Mouse (Mus musculus) forebrain, postnatal 0 days (tissue): ENCODE measurements around the gene Serpine1. TPM values are rescaled to one million over a fixed set of nuclear protein-coding genes. Genes with fewer than 3 reads are reported as not detected.

Experiments
- ATAC-seq: fragments of 200-750 bp; cut with Nextera tagmentation; 2 replicates; pipeline ENCODE4 v1.8.0; 2017; ENCODE audit warnings: mild to moderate bottlenecking, moderate library complexity
- DNase-seq: peaks from one replicate; pipeline ENCODE4 v3.0.0-alpha.2; 2015
- H3K27ac ChIP-seq: fragments of 300-500 bp; sonication (generic); 2 replicates; pipeline ENCODE4 v1.5.1; 2014; ENCODE audit warnings: low read depth, mild to moderate bottlenecking, antibody characterized with exemption, low read length, moderate library complexity, mixed read lengths
- H3K27me3 ChIP-seq: fragments of 300-500 bp; sonication (generic); 2 replicates; pipeline ENCODE4 v1.6.1; 2014; ENCODE audit warnings: mild to moderate bottlenecking, low read length, mixed read lengths; ENCODE audit not compliant: insufficient read depth
- H3K36me3 ChIP-seq: fragments of 300-500 bp; sonication (generic); 2 replicates; pipeline ENCODE4 v1.6.1; 2014; ENCODE audit warnings: mild to moderate bottlenecking, moderate library complexity; ENCODE audit not compliant: insufficient read depth
- H3K4me1 ChIP-seq: fragments of 300-500 bp; sonication (generic); 2 replicates; pipeline ENCODE4 v1.6.1; 2014; ENCODE audit warnings: antibody characterized with exemption; ENCODE audit not compliant: insufficient read depth
- H3K4me2 ChIP-seq: fragments of 300-500 bp; sonication (generic); 2 replicates; pipeline ENCODE4 v1.6.1; 2014; ENCODE audit warnings: low read depth, mild to moderate bottlenecking, moderate library complexity
- H3K4me3 ChIP-seq: fragments of 300-500 bp; sonication (generic); 2 replicates; pipeline ENCODE4 v1.5.1; 2014; ENCODE audit warnings: low read depth, low read length, mixed read lengths
- H3K9ac ChIP-seq: fragments of 300-500 bp; sonication (generic); 2 replicates; pipeline ENCODE4 v1.6.1; 2014; ENCODE audit warnings: mild to moderate bottlenecking
- H3K9me3 ChIP-seq: fragments of 300-500 bp; sonication (generic); 2 replicates; pipeline ENCODE4 v1.6.1; 2016; ENCODE audit warnings: low read length
- CTCF ChIP-seq: sonication (generic); IDR thresholded peaks from 2 replicates; pipeline ENCODE4 v1.5.1; 2016; ENCODE audit warnings: antibody characterized with exemption, control low read depth, low read depth
- WGBS: fragments of 180-500 bp; shearing (Covaris S2); extraction: QIAGEN DNeasy Blood & Tissue Kit; methylation state at CpG from one replicate; pipeline ENCODE4 v1.1.7; 2014; 5-methylcytosine and 5-hydroxymethylcytosine counted together
- polyA plus RNA-seq: library from polyadenylated mRNA; unstranded; fragments of >200 nt; fragmentation: Nextera tagmentation; extraction: Ambion mirVana; gene quantifications from 2 replicates; pipeline ENCODE4 v1.2.1, GENCODE M21; 2015
- total RNA-seq: library from RNA; depleted of rRNA; stranded (reverse); fragments of >200 nt; gene quantifications from 2 replicates; pipeline ENCODE4 v1.2.3, GENCODE M21; 2014

Gene Serpine1
- total and polyA plus RNA-seq, 2 experiments from 2014 or later = 0.28 to 3.1 TPM

DNA sequence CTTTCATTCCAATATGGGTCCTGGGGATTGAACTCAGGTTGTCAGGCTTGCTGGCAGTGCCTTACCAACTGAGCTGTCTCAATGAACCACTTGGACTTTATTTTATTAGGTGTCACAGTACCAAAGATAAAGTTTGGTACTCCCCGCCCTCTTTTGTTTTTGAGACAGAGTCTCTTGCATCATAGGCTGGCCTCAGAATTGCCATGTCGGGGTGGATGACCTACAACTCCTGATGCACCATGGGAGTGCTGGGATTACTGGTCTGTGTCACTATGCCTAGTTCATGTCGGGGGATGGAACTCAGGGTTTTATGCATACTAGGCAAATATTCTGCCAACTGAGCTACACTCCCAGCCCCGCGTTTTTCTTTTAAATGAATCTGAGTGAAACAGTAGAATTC is 17.2 kb downstream of the Serpine1 start:
- H3K4me1 ChIP-seq = no peaks in the 10 kb centered on the region
- no peaks in the 10 kb centered on the region for H3K36me3 ChIP-seq
- H3K27me3 ChIP-seq = no peaks in the 10 kb centered on the region
- DNase-seq = no peak
- ATAC-seq = no peak
- TF ChIP-seq CTCF = no peak
- H3K9me3 ChIP-seq = no peaks in the 10 kb centered on the region
- no peak overlapping the region for H3K4me3 ChIP-seq
- H3K4me2 ChIP-seq = no peak overlapping the region
- WGBS = 85% methylated on average over 5 of the region's 5 CpGs
- no peak overlapping the region for H3K27ac ChIP-seq
- H3K9ac ChIP-seq = no peak overlapping the region

DNA sequence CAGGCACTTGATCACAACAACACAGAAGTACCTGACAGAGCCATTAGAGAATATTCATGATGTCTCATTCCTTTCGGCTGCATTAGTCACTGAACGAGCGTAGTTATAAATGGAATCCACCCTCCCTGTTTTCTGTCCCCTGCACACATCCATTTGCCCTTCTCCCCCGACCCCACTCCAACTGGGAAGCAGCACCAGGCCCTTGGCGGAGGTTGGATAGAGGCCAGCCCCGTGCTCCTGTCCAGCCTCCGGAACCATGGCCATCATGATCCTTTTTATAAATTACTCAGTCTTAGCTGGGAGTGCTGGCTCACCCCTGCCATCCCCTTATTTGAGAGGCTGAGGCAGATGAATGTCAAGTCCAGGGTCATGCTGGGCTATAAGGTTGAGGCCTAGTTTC is 17.8 kb downstream of the Serpine1 start:
- Histone ChIP-seq H3K36me3 (no peaks in the 10 kb centered on the region), H3K27me3 (no peaks in the 10 kb centered on the region), H3K9me3 (no peaks in the 10 kb centered on the region), H3K4me2 (no peak overlapping the region), H3K4me3 (no peak overlapping the region), H3K4me1 (no peaks in the 10 kb centered on the region), H3K27ac (no peak overlapping the region), H3K9ac (no peak overlapping the region)
- DNase-seq = no peak
- no peak for TF ChIP-seq CTCF
- 87% methylated on average over 7 of the region's 7 CpGs for WGBS
- no peak for ATAC-seq

DNA sequence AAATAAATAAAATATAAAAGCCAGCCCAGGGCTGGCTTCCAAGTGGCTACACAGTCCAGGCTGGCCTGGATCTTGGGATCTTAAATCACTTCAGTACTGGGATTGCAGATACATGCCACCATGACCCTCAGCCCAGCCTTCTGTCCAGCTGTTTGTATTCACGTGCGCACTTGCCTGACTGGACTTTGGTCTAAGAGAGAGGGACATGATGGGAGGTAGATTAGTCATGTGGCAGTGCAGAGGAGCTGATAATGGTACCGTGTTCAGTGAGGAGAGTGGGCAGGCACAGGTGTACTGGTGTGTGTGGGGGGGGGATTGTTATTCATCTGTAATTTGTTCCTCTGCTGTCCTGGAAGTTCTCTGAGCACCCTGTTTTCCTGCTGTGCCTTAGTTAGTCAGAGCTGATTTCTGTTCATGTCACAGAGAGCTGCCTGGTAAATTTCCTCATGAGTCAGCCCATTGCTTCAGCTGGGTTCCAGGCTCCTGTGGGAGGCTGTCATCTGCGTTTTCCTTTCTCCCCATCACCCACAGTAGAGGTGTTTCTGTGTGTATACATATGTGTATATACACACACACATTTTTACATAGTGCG is 20.1 kb downstream of the Serpine1 start:
- Histone ChIP-seq H3K9me3 (no peaks in the 10 kb centered on the region), H3K4me3 (no peak overlapping the region), H3K27me3 (no peaks in the 10 kb centered on the region), H3K36me3 (no peaks in the 10 kb centered on the region), H3K4me1 (no peaks in the 10 kb centered on the region), H3K4me2 (no peak overlapping the region), H3K27ac (no peak overlapping the region), H3K9ac (no peak overlapping the region)
- DNase-seq (no peak), ATAC-seq (no peak)
- TF ChIP-seq CTCF = no peak
- WGBS = 88% methylated on average over 5 of the region's 5 CpGs

DNA sequence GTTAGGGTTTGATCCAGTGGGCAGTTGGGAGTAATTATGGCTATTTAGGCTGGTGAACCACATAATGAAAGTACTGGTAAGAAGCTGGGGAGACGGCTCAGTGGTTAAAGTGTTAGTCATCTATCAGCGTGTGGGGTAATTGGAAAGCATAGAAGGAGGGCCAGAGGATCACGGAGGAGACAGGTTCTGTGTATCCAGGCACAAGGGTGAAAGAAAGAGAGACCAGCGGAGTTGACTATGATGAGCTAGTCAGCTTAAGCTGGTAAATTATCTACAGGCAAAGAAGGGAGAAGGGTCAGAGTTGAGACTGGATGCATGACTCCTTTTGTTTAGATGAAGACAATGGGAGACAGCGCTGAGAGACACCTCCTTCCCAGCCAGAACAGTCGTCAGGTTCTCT is 20.9 kb downstream of the Serpine1 start:
- 60% methylated on average over 6 of the region's 6 CpGs for WGBS

DNA sequence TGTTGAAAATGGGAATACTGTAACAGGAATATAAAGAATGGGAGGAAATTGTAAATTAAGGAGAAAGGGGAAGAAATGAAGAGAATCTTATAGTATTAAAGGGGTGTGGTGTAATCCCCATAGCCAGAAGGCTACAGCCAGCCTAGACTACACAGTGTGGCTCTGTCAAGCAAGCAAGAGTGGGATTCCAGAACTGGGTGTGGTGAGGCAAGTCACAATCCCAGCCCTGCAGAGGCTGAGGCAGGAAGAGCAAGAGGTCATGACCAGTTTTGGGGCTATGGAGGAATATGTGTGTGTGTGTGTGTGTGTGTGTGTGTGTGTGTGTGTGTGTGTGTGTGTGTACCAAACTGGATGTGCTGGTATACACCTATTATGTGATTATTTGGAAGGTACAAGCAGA is 25.1 kb downstream of the Serpine1 start:
- H3K4me3 ChIP-seq = no peak overlapping the region
- DNase-seq (no peak), ATAC-seq (no peak)
- H3K9me3 ChIP-seq = no peaks in the 10 kb centered on the region
- TF ChIP-seq CTCF = no peak
- H3K4me1 ChIP-seq = peaks cover 8% of the 10 kb centered on the region
- no peak overlapping the region for H3K4me2 ChIP-seq
- H3K9ac ChIP-seq = no peak overlapping the region
- H3K36me3 ChIP-seq = peaks cover 9% of the 10 kb centered on the region
- H3K27me3 ChIP-seq = no peaks in the 10 kb centered on the region
- peak overlapping the region; percentile 76; the same call in 1 of the 2 replicates for H3K27ac ChIP-seq

More for the DNA sequence above, 20.9 kb downstream of the Serpine1 start:
- H3K9me3 ChIP-seq = no peaks in the 10 kb centered on the region
- no peak for DNase-seq
- H3K36me3 ChIP-seq = no peaks in the 10 kb centered on the region
- peaks cover 4% of the 10 kb centered on the region; the same call in 1 of the 2 replicates for H3K4me1 ChIP-seq
- no peak overlapping the region for H3K27ac ChIP-seq
- no peak overlapping the region for H3K9ac ChIP-seq
- H3K4me2 ChIP-seq = no peak overlapping the region
- H3K27me3 ChIP-seq = no peaks in the 10 kb centered on the region
- no peak for ATAC-seq
- no peak for TF ChIP-seq CTCF
- H3K4me3 ChIP-seq = no peak overlapping the region

DNA sequence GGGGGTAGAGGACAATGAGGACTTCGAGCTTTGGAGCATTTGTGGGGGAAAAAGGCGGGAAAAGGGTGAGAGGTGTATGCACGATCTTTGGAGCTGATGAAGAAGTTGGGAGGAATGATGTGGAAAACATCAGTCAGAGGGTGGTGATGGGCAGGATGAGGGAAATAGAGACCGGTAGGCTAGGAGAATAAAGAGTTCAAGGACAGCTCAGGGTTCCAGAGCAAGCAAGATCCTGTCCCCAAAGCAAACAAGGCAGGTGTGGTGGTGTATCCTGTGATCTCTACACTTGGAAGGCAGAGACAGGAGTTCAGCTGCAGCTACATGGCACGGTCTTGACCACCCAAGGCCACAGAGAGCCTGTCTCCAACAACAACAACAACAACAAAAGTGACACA is 25.7 kb downstream of the Serpine1 start:
- peak overlapping the region; percentile 81 for H3K4me2 ChIP-seq
- H3K4me3 ChIP-seq = peak overlapping the region; percentile 80
- peaks cover 8% of the 10 kb centered on the region for H3K4me1 ChIP-seq
- DNase-seq (no peak), ATAC-seq (no peak; the same call in 1 of the 2 replicates)
- no peaks in the 10 kb centered on the region for H3K27me3 ChIP-seq
- TF ChIP-seq CTCF = no peak
- H3K36me3 ChIP-seq = peaks cover 16% of the 10 kb centered on the region
- no peak overlapping the region for H3K9ac ChIP-seq
- H3K9me3 ChIP-seq = no peaks in the 10 kb centered on the region
- 18% methylated on average over 5 of the region's 5 CpGs for WGBS
- H3K27ac ChIP-seq = peak overlapping the region; percentile 76

DNA sequence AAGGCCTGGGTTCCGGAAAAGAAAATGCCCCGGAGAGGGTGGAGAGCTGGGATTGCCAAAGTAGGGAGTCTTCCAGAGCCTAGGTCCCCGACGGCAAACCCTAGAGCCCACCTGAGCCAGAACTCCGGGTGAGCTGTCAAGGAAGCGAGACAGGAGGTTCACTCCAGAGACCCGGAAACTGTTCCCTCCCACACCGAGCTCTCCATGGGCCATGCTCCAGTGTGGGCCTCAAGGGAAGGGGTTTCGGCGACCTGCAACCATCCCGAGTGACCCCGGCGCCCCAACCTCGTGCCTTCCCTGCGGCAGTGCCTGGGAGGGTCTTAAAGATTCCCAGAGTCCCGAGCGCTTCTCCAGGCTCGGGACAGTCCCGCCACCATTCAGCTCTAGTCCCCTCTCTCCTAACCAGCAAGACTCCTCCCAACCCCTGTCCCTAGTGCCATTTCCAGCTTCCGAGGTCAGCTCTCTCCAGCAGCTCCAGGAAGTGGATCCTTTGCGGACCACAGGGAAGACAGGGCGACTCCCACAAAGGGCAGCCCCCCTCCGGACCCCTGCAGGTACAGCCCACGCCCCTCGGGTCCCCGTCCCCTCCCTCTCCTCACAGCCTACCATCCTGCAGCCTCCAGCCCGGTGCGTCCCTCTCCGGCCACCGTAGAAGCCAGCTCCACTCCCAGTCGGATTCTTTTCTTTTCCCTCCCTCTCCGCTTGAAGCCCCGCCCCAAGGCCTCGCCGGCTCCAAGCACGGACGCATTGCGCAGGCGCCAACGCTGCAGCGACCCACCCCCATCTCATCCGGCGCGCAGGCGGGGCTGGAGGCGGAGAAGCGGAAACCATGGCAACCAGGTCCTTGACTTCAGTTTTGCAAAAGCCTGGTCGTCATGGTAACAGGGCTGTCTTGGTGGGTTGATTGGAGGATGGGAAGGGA is 26.4 kb downstream of the Serpine1 start, which contains the start of gene Ap1s1:
Ap1s1 (minus strand) TSS at position 734 of the 922 bp plus-strand sequence.
- Histone ChIP-seq H3K4me1 (peaks cover 8% of the 10 kb centered on the region), H3K36me3 (peaks cover 17% of the 10 kb centered on the region), H3K9me3 (no peaks in the 10 kb centered on the region), H3K9ac (peak within 1 kb of the TSS; percentile 90), H3K4me2 (peak within 1 kb of the TSS; percentile 81), H3K27ac (peak within 1 kb of the TSS; percentile 81), H3K4me3 (peak within 1 kb of the TSS; percentile 80), H3K27me3 (no peaks in the 10 kb centered on the region)
- DNase-seq (peak; percentile 100), ATAC-seq (peak; percentile 96)
- WGBS = 3% methylated on average over 47 of the region's 48 CpGs
- TF ChIP-seq CTCF = no peak
